Mouse (Mus musculus): ENCODE results near the gene Kif11. TPM values are rescaled to one million over a fixed set of nuclear protein-coding genes. Genes with fewer than 3 reads are reported as not detected.

Gene Kif11
- total RNA-seq, 4 experiments from 2014 or later = 0.12 to 0.22 (median 0.15) TPM

GRCm38 (mm10) chr19:37377404-37377990, 1.3 kb downstream of the Kif11 start:
- DNase-seq (ENCODE audit: low spot score in 2 of 2) = no peak

DNA sequence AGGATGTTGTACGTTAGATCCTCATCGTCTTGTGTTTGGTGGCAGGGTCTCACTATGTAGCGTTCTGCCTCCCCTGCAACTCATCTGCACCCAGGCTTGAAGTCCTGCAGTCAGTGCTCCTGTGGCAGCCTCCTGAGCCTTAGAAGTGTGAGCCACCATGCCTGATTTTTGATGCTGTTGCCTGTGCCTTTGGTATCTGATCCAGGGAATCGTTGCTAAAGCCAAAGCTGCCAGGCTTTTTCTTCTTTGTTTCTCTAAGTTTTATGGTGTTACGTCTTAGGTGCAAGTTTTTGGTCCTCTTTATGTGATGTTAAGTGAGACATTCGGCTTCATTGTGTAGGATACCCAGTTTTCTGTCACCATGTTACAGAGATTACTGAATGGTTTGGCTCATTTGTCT, 2.6 kb downstream of the Kif11 start:
- no peak for DNase-seq (ENCODE audit: low spot score in 2 of 2)

DNA sequence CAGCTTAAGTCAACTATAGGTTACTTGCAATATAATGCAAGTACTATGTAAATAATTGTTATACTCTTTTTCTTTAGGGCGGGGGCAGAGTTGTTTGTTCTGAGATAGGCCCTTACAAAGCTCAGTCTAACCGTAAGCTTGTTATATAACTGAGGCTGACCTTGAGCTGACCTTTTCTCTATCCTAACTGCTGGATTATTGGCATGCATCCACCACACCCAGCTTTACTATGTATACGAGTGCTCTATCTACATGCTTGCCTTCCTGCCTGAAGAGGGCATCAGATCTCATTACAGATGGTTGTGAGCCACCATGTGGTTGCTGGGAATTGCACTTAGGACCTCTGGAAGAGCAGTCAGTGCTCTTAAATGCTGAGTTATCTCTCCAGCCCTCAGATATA, 9.9 kb downstream of the Kif11 start:
- DNase-seq (ENCODE audit: low spot score in 2 of 2) = no peak

DNA sequence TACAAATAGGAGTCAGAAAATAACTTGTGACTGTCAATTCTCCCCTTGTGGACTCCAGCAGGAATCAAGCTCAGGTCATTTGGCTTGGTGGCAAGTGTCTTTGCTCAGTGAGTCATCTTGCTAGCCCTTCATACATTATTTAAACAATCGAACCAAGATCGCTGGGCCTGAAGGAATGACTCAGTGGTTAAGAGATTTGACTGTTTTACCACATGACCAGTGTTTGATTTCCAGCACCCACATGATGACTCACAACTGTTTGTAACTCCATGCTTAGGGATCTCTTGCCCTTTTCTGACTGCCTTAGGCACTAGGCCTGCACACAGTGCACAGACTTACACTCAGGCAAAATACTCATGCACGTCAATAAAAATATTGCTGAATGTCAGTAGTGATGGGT, 15.7 kb downstream of the Kif11 start:
- no peak for DNase-seq (ENCODE audit: low spot score in 2 of 2)

DNA sequence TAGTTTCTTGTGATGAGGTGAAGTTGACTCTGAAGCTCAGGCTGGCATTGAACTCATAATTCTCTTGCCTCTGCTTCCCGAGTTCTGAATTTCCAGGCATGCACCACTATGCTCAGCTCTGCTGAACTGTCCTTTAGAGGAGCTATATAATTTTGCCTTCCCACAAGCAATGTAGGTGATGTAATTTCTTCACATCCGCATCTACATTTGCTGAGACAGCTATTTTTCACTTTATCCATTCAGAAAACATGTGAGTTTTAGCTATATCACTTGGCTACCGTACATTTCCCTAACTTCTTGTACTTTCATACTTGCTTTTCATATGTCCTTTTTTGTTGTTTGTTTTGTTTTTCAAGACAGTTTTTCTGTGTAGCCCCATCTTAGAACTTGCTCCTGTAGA, 20.1 kb downstream of the Kif11 start:
- DNase-seq (ENCODE audit: low spot score in 2 of 2) = no peak

- no peak for DNase-seq (ENCODE audit: low spot score in 2 of 2)
Measured at GRCm38 (mm10) chr19:37400936-37401335, 24.7 kb downstream of the Kif11 start.

DNA sequence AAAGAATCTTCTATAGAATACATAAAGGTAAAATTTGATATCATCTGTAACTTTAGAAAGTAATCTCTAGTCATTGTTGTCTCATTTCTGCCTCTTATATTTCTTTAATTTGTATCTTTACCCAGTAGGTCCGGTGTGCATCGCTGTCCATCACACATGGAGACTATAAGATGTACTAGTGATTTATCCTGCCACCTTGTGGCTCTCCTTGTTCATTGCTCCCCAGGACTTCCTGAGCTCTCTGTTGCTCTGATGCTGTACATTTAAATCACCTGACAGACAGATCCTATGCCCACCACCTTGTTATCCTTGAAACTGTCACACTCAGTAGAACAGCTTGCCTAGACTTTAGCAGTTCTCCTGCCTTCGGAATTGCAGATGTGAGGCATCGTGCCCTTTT, 42.1 kb downstream of the Kif11 start:
- DNase-seq (ENCODE audit: low spot score in 2 of 2) = no peak

GRCm38 (mm10) chr19:37419613-37420012, 43.4 kb downstream of the Kif11 start:
- DNase-seq (ENCODE audit: low spot score in 2 of 2) = no peak

DNA sequence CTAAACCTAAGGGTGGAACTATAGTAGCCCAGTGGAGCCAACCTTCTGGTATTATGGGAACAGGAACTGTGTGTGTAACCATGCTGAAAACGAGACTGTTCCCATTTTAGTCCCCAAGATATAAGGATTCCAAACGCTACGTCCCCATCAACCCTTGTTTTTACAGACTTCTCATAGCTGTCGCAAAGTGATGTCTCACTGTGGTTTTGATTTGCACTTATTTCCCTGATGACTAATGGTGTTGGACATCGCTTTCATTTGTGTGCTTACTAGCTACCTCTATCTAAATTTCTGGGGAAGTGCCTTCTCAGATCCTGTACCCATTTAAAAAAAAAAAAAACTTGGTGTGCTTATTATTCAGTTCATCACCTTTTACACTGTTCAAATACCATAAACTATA, 52.4 kb downstream of the Kif11 start:
- DNase-seq (ENCODE audit: low spot score in 2 of 2) = no peak

GRCm38 (mm10) chr19:37431139-37431756, 55.0 kb downstream of the Kif11 start:
- no peak for DNase-seq (ENCODE audit: low spot score in 2 of 2)

GRCm38 (mm10) chr19:37432868-37433570, 56.8 kb downstream of the Kif11 start:
- no peak for DNase-seq (ENCODE audit: low spot score in 2 of 2)

DNA sequence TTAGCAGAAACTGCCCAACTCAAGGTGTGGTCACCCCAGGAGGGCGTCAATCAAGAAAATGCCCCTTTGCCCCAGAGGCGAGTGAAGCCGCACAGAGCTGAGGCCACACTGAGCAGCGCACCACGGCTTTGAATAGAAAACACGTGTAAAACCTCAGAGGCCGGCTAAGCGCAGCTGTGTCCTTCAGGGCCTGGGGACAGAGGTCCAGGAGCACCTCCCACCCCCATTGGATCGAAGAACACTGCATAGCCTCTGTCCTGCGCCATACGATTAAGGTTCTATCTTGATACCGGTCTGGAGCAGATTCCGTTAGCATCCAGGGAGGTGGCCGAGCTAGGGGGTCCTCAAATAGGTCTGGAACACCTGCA, 57.7 kb downstream of the Kif11 start:
- no peak for DNase-seq (ENCODE audit: low spot score in 2 of 2)

DNA sequence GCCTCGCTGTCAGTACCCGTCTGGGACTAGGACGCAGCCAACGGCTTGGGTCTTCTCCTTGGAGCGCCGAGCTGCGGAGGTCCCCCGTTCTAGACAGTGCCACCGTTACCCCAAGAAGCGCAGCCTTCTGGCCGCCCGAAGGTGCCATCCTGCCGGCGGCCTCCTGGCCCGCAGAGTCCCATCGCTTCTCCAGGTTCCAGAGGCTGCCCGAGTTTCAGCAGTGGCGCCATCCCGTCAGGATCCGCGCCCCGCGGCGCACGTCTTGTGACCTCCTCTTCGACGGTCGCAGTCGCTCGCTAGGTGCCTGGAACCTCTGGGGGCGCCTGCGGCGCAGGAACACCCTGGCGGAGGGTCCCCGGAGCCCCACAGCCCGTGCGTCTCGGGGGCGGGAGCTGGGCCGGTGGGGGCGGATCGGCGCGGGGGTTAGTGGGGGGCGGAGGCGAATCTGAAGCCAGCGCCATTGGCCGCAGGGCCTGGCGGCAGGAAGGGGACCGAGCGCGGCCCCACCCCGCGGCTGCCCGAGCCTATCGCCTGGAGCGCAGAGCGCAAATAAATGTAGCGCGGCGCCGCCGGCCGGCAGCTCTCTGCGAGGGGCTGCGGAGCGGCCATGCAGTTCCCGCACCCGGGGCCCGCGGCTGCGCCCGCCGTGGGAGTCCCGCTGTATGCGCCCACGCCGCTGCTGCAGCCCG, 58.2 kb downstream of the Kif11 start, which contains the start of gene Hhex:
Gene Hhex, plus strand, starts transcription at position 548 of the 689 bp plus-strand sequence.
- peak; percentile 19 to 38 for DNase-seq (ENCODE audit: low spot score in 2 of 2)

GRCm38 (mm10) chr19:37435041-37435852, 59.0 kb downstream of the Kif11 start:
- DNase-seq (ENCODE audit: low spot score in 2 of 2) = peak in 1 of 2 experiments; percentile 7

DNA sequence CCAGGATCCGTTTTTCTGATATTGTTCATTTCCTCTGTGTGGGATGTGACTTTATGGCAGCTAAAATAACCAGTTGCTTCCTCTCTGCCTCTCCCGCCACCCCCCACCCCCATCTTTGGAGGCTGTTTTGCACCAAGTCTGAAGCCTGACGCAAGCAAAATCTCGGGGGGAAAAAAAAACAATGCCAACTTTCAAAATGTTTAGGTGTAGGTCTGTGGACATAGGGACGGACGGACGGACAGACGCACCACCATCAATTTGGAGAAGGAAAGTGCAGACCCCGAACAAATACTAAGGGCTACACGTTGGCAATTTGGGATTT, 59.6 kb downstream of the Kif11 start:
- no peak for DNase-seq (ENCODE audit: low spot score in 2 of 2)

GRCm38 (mm10) chr19:37436514-37437288, 60.5 kb downstream of the Kif11 start:
- no peak for DNase-seq (ENCODE audit: low spot score in 2 of 2)

- DNase-seq (ENCODE audit: low spot score in 2 of 2) = no peak
Measured at GRCm38 (mm10) chr19:37437289-37437606, 61.0 kb downstream of the Kif11 start.

DNA sequence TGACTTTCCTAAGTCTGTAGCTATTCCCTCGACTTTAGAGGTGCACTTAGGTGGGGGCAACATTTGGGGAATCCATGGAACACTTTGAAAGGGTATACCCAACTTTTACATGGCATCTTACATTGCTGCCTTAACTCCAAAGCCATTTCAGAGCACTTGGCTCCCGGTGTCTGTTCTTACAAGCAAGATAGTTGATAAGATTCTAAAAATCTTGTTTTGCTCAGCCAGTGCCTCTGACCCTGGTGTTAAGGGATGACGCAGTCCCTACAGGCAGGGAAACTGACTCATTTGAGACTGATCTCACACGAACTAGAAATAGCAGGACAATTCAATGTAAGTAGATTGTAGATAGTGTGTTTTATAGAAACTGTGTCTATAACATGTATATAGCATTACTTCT, 64.0 kb downstream of the Kif11 start:
- DNase-seq (ENCODE audit: low spot score in 2 of 2) = no peak

- DNase-seq (ENCODE audit: low spot score in 2 of 2) = no peak
Measured at GRCm38 (mm10) chr19:37440708-37441475, 64.7 kb downstream of the Kif11 start.
